Mouse (Mus musculus) cerebellum, adult 11-12 months (tissue): ENCODE measurements around the gene Celf6.

ENCODE experiments used
- DNase-seq: peaks from one replicate; pipeline ENCODE4 v3.0.0; 2022

Gene Celf6

DNA sequence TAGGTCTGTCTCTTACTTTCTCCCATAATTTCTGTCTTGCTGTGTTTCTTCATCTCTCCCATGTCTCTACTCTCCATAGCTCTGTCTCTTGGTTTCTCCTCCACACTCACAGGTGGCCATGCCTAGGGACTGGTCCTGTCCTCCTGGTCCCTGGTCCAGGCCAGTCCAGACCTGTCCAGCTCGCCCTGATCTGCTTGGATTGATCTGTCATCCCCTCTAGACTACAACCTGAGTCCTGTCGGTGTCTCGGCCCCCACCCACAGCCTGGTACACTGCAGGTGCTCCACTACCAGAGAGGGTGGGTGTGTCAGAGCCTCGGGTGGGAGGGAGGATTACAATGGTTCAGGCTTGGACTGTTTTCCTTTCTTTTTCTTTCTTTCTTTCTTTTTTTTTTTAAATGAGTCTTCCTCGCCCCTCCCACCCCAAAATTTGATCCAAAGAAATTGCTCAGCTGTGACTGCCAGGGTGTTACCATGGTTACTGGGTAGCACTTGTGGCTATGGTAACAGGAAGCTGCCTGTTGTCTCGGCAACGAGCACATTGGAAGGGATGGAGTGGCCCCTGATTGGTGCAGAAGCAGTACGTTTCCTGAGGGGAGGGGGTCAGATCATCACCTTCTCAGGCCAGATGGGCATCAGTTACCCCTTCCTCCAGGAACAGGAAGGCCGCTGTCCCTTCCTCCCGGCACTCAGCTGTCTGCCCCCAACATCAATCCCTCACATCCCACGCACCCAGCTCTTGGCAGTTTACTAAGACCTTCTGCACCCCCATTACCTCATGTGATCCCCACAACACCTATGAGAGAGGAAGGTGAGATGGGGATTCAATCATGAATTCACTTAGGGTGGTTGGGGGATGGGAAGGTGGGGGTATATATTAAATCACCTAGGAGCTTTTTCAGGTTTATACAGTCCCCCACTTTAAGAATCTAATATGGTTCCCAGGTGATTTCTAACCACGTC is 11.3 kb downstream of the Celf6 start:
- DNase-seq: no peak

- DNase-seq: no peak
These were observed 12.2 kb downstream of the Celf6 start for GRCm38 (mm10) chr9:59589703-59590439.

GRCm38 (mm10) chr9:59601661-59602060 is 23.9 kb downstream of the Celf6 start:
- no peak for DNase-seq

GRCm38 (mm10) chr9:59605967-59606366 is 28.2 kb downstream of the Celf6 start:
- no peak for DNase-seq

GRCm38 (mm10) chr9:59610950-59611349 is 33.2 kb downstream of the Celf6 start:
- no peak for DNase-seq

DNA sequence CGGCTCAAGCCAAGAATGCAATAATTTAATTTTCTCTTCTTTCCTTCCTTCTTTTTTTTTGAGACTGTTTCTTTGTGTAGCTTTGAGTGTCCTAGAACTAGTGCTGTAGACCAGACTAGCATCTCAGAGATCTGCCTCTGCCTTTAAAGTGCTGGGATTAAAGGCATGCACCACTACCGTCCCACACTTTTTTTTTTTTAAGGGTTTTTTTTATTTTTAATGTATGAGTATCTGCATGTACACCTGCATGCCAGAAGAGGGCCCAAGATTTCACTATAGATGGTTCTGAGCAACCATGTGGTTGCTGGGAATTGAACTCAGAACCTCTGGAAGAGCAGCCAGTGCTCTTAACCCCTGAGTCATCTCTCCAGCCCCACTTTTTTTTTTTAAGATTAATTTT is 38.1 kb downstream of the Celf6 start:
- DNase-seq: no peak

DNA sequence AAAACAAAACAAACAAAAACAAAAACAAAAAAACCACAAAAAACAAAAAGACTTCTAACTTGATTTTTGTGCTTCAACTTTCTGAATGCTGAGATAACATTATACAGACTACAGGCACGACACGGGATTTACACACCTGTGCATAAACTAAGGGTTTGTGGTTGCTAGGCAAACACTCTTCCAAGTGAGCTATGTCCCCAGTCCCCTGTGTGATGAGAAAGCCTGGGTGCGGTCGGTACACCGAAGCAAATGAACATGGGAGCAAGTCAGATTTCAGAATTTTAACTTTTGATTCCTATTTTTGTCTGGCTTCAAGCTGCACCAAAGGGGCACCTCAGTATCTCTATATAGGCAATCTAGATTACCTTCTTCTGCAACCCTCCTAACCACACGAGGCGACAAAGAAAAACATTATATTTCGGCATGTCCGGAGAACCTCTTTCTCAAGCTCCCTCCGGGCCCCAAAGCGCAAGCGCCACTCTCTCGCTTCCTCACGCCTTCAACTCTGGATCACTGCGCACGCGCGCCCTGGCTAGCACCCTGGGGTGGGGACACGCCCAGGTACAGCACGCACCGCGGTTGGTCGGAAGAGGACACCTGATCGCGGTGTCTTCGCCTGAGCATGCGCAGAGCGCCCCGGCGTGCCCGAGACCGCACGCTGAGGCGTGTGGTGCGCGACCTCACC is 39.0 kb downstream of the Celf6 start, which contains the start of gene Parp6:
TSS of gene Parp6 (plus strand) at position 663 of the 685 bp plus-strand sequence.
- peak; percentile 100 for DNase-seq

- no peak for DNase-seq
These were observed 39.7 kb downstream of the Celf6 start for GRCm38 (mm10) chr9:59617307-59617973.

DNA sequence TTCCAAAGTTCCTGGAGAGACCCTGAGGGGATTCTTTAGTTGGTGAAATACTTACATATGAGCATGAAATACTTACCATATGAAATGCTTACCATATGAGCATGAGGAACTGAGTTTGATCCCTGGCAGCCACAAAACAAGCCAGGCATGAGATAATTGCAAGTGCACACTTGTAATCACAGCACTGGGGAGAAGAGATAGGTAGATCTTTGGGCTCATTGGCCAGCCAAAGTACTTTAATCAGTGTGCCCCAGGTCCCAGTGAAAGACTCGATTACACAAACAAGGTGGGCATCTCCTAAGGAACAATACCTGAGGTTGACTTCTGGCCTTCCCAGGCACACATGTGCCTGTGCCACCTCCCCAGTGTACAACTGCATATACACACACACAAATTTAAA is 60.7 kb downstream of the Celf6 start:
- DNase-seq: no peak

GRCm38 (mm10) chr9:59639936-59640335 is 62.2 kb downstream of the Celf6 start:
- DNase-seq: no peak

- no peak for DNase-seq
These were observed 63.6 kb downstream of the Celf6 start for GRCm38 (mm10) chr9:59641320-59641719.

DNA sequence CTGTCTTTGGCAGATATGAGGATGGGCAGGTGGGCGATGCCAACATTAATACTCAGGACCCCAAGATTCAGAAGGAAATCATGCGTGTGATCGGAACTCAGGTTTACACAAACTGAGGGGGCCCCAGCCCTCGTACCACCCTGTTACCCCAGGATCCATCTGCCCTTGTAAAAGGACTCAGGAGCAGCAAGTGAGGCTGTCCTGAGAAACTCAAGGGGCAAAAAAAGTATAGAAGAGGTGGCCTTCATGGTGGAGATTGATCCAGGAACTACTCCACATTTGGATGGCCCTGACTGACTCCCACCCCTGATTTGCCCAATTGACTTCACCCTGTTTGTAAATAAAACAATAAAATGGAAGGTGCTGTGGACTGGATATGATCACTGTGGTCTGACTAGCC is 72.2 kb downstream of the Celf6 start:
- DNase-seq: no peak

DNA sequence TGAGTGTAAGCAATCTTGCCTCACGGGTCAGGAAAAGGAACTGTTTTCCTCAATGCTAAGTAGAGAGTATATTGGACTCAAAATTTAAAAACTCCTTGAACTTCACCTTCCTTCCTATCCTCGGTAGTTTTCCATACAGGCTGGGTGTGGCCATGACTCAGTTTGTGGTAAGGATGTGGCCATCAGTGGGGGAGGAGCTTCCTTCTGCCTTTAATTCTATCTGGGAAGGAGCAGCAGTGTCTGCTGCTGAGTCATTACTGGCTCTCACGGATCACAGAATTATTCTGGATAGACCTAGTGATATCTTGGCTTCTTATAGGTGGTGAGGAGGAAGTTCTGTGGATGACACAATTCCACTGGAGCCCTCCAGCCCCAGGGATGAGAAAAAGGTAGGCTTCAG is 75.7 kb downstream of the Celf6 start:
- DNase-seq: peak; percentile 9

- DNase-seq: no peak
These were observed 76.8 kb downstream of the Celf6 start for GRCm38 (mm10) chr9:59654450-59654983.

DNA sequence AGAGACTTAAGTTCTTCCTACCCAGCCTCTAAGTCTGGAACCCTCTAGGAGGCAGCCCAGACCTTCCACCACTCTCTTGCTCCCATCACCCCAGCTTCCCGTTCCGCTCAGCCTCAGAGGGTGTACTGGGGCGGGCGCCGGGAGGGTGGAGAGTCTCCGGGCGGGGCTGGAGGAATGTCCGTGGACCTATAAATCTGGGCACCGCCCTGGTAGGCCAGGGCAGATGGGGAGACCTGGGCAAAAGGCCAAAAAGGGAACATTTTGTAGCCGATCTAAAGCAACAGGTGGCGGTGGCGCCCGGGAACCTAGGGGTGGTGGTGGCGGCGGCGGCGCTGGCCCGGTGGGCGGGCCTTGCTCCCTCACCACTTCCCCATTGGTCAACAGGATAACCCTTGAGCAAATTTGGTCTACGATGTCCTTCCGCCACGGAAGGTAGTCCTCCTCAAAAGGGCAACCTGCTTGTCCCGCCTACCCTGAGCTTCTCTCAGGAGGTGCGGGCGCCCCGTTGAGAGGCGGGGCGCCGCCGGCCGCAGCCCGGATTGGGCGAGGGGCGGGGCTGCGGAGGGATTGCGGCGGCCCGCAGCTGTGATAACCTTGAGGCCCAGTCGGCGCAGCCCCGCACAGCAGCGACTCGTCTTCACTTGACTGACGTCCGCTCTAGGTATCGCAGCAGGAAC is 78.4 kb downstream of the Celf6 start, which contains the start of gene Pkm:
TSS of gene Pkm (plus strand) at position 411 of the 677 bp plus-strand sequence.
- DNase-seq: peak; percentile 98
